Mouse (Mus musculus): ENCODE results near the gene Cct8l1. TPM values are rescaled to one million over a fixed set of nuclear protein-coding genes. Genes with fewer than 3 reads are reported as not detected.

The Cct8l1 gene
- polyA plus RNA-seq, 1 experiment: not detected

GRCm38 (mm10) chr5:25533298-25533697 lies 17.4 kb downstream of the Cct8l1 start:
- Histone ChIP-seq H3K4me3 (replicated peaks; ENCODE audit: control insufficient read depth, low read depth, low read length) (no peak overlapping the region), H3K27ac (ENCODE audit: control insufficient read depth, insufficient read depth, low read depth, low read length, poor library complexity) (no peak overlapping the region), H3K4me1 (ENCODE audit: control insufficient read depth, insufficient read depth, low read length) (no peaks in the 10 kb centered on the region)
- TF ChIP-seq POLR2A (IDR thresholded peaks at IDR 0.05; ENCODE audit: borderline replicate concordance, control insufficient read depth, low read depth, low read length) (no peak), CTCF (IDR thresholded peaks at IDR 0.05; ENCODE audit: control insufficient read depth, insufficient read depth, low read length) (no peak)
- WGBS: 70% methylated on average over 5 of the region's 5 CpGs

GRCm38 (mm10) chr5:25535566-25535965 lies 19.7 kb downstream of the Cct8l1 start:
- Histone ChIP-seq H3K4me1 (ENCODE audit: control insufficient read depth, insufficient read depth, low read length) (no peaks in the 10 kb centered on the region), H3K27ac (ENCODE audit: control insufficient read depth, insufficient read depth, low read depth, low read length, poor library complexity) (no peak overlapping the region), H3K4me3 (replicated peaks; ENCODE audit: control insufficient read depth, low read depth, low read length) (no peak overlapping the region)
- no peak for TF ChIP-seq CTCF (IDR thresholded peaks at IDR 0.05; ENCODE audit: control insufficient read depth, insufficient read depth, low read length)
- TF ChIP-seq POLR2A (IDR thresholded peaks at IDR 0.05; ENCODE audit: borderline replicate concordance, control insufficient read depth, low read depth, low read length): no peak
- 79% methylated on average over 2 of the region's 2 CpGs for WGBS

- Histone ChIP-seq H3K27ac (ENCODE audit: control insufficient read depth, insufficient read depth, low read depth, low read length, poor library complexity) (no peak overlapping the region), H3K4me1 (ENCODE audit: control insufficient read depth, insufficient read depth, low read length) (no peaks in the 10 kb centered on the region), H3K4me3 (replicated peaks; ENCODE audit: control insufficient read depth, low read depth, low read length) (no peak overlapping the region)
- WGBS: 95% methylated on average over 2 of the region's 2 CpGs
- TF ChIP-seq CTCF (IDR thresholded peaks at IDR 0.05; ENCODE audit: control insufficient read depth, insufficient read depth, low read length) (no peak), POLR2A (IDR thresholded peaks at IDR 0.05; ENCODE audit: borderline replicate concordance, control insufficient read depth, low read depth, low read length) (no peak)
Observed at GRCm38 (mm10) chr5:25536451-25536850, 20.6 kb downstream of the Cct8l1 start.

- no peak overlapping the region for H3K4me3 ChIP-seq (replicated peaks; ENCODE audit: control insufficient read depth, low read depth, low read length)
- TF ChIP-seq POLR2A (IDR thresholded peaks at IDR 0.05; ENCODE audit: borderline replicate concordance, control insufficient read depth, low read depth, low read length) (no peak), CTCF (IDR thresholded peaks at IDR 0.05; ENCODE audit: control insufficient read depth, insufficient read depth, low read length) (no peak)
- H3K27ac ChIP-seq (ENCODE audit: control insufficient read depth, insufficient read depth, low read depth, low read length, poor library complexity): no peak overlapping the region
- no peaks in the 10 kb centered on the region for H3K4me1 ChIP-seq (ENCODE audit: control insufficient read depth, insufficient read depth, low read length)
- WGBS: 73% methylated on average over 6 of the region's 6 CpGs
Observed at GRCm38 (mm10) chr5:25536921-25537409, 21.1 kb downstream of the Cct8l1 start.

- Histone ChIP-seq H3K27ac (ENCODE audit: control insufficient read depth, insufficient read depth, low read depth, low read length, poor library complexity) (no peak overlapping the region), H3K4me1 (ENCODE audit: control insufficient read depth, insufficient read depth, low read length) (no peaks in the 10 kb centered on the region; the same call in 1 of the 2 replicates), H3K4me3 (replicated peaks; ENCODE audit: control insufficient read depth, low read depth, low read length) (no peak overlapping the region)
- TF ChIP-seq POLR2A (IDR thresholded peaks at IDR 0.05; ENCODE audit: borderline replicate concordance, control insufficient read depth, low read depth, low read length): no peak
Observed at GRCm38 (mm10) chr5:25540412-25540811, 24.5 kb downstream of the Cct8l1 start.

- no peaks in the 10 kb centered on the region; the same call in 1 of the 2 replicates for H3K4me1 ChIP-seq (ENCODE audit: control insufficient read depth, insufficient read depth, low read length)
- TF ChIP-seq CTCF (IDR thresholded peaks at IDR 0.05; ENCODE audit: control insufficient read depth, insufficient read depth, low read length) (no peak), POLR2A (IDR thresholded peaks at IDR 0.05; ENCODE audit: borderline replicate concordance, control insufficient read depth, low read depth, low read length) (no peak)
- 87% methylated on average over 3 of the region's 3 CpGs for WGBS
- H3K4me3 ChIP-seq (replicated peaks; ENCODE audit: control insufficient read depth, low read depth, low read length): no peak overlapping the region
- H3K27ac ChIP-seq (ENCODE audit: control insufficient read depth, insufficient read depth, low read depth, low read length, poor library complexity): no peak overlapping the region
Observed at GRCm38 (mm10) chr5:25540921-25541320, 25.1 kb downstream of the Cct8l1 start.

- WGBS: 83% methylated on average over 2 of the region's 2 CpGs
- no peak overlapping the region for H3K4me3 ChIP-seq (replicated peaks; ENCODE audit: control insufficient read depth, low read depth, low read length)
- no peaks in the 10 kb centered on the region; the same call in 1 of the 2 replicates for H3K4me1 ChIP-seq (ENCODE audit: control insufficient read depth, insufficient read depth, low read length)
- H3K27ac ChIP-seq (ENCODE audit: control insufficient read depth, insufficient read depth, low read depth, low read length, poor library complexity): no peak overlapping the region
- TF ChIP-seq CTCF (IDR thresholded peaks at IDR 0.05; ENCODE audit: control insufficient read depth, insufficient read depth, low read length) (no peak), POLR2A (IDR thresholded peaks at IDR 0.05; ENCODE audit: borderline replicate concordance, control insufficient read depth, low read depth, low read length) (no peak)
Observed at GRCm38 (mm10) chr5:25541661-25542060, 25.8 kb downstream of the Cct8l1 start.

- WGBS: 79% methylated on average over 3 of the region's 3 CpGs
- TF ChIP-seq CTCF (IDR thresholded peaks at IDR 0.05; ENCODE audit: control insufficient read depth, insufficient read depth, low read length) (no peak), POLR2A (IDR thresholded peaks at IDR 0.05; ENCODE audit: borderline replicate concordance, control insufficient read depth, low read depth, low read length) (no peak)
- H3K4me3 ChIP-seq (replicated peaks; ENCODE audit: control insufficient read depth, low read depth, low read length): no peak overlapping the region
- no peaks in the 10 kb centered on the region; the same call in 1 of the 2 replicates for H3K4me1 ChIP-seq (ENCODE audit: control insufficient read depth, insufficient read depth, low read length)
- no peak overlapping the region for H3K27ac ChIP-seq (ENCODE audit: control insufficient read depth, insufficient read depth, low read depth, low read length, poor library complexity)
Observed at GRCm38 (mm10) chr5:25544061-25544460, 28.2 kb downstream of the Cct8l1 start.

- Histone ChIP-seq H3K4me3 (replicated peaks; ENCODE audit: control insufficient read depth, low read depth, low read length) (no peak overlapping the region), H3K27ac (ENCODE audit: control insufficient read depth, insufficient read depth, low read depth, low read length, poor library complexity) (no peak overlapping the region), H3K4me1 (ENCODE audit: control insufficient read depth, insufficient read depth, low read length) (no peaks in the 10 kb centered on the region; the same call in 1 of the 2 replicates)
- 76% methylated on average over 5 of the region's 5 CpGs for WGBS
- TF ChIP-seq CTCF (IDR thresholded peaks at IDR 0.05; ENCODE audit: control insufficient read depth, insufficient read depth, low read length) (no peak), POLR2A (IDR thresholded peaks at IDR 0.05; ENCODE audit: borderline replicate concordance, control insufficient read depth, low read depth, low read length) (no peak)
Observed at GRCm38 (mm10) chr5:25544566-25544965, 28.7 kb downstream of the Cct8l1 start.

Data from bone marrow, adult 2 months (tissue).